Mouse (Mus musculus) stomach, embryonic 16.5 days (tissue): Measurements from ENCODE around the gene Col6a2. TPM values are rescaled to one million over a fixed set of nuclear protein-coding genes. Genes with fewer than 3 reads are reported as not detected.

Experiments
- ATAC-seq: fragments of 200-750 bp; cut with Nextera tagmentation; 2 replicates; pipeline ENCODE4 v1.8.0; 2017; ENCODE audit warnings: moderate number of reproducible peaks, moderate TSS enrichment; ENCODE audit not compliant: insufficient read depth, low FRiP score
- H3K27ac ChIP-seq: fragments of 300-500 bp; sonication (generic); 2 replicates; pipeline ENCODE4 v1.5.1; 2014; ENCODE audit warnings: low read length
- H3K27me3 ChIP-seq: fragments of 300-500 bp; sonication (generic); 2 replicates; pipeline ENCODE4 v1.6.1; 2014; ENCODE audit warnings: low read length, control low read depth, mixed read lengths; ENCODE audit not compliant: control insufficient read depth, insufficient read depth
- H3K36me3 ChIP-seq: fragments of 300-500 bp; sonication (generic); 2 replicates; pipeline ENCODE4 v1.6.1; 2014; ENCODE audit warnings: low read length; ENCODE audit not compliant: control insufficient read depth, insufficient read depth
- H3K4me1 ChIP-seq: fragments of 300-500 bp; sonication (generic); 2 replicates; pipeline ENCODE4 v1.6.1; 2014; ENCODE audit warnings: low read length, control low read depth, mixed read lengths; ENCODE audit not compliant: control insufficient read depth, insufficient read depth
- H3K4me2 ChIP-seq: fragments of 300-500 bp; sonication (generic); 2 replicates; pipeline ENCODE4 v1.6.1; 2014; ENCODE audit warnings: low read depth, low read length, mixed read lengths
- H3K4me3 ChIP-seq: fragments of 300-500 bp; sonication (generic); replicated peaks from 2 replicates; pipeline ENCODE4 v1.5.1; 2014; ENCODE audit warnings: mild to moderate bottlenecking, low read length
- H3K9ac ChIP-seq: fragments of 300-500 bp; sonication (generic); 2 replicates; pipeline ENCODE4 v1.6.1; 2014; ENCODE audit warnings: low read length
- H3K9me3 ChIP-seq: fragments of 300-500 bp; sonication (generic); replicated peaks from 2 replicates; pipeline ENCODE4 v1.6.1; 2016; ENCODE audit warnings: low read length, control low read depth; ENCODE audit not compliant: control insufficient read depth
- WGBS: fragments of 180-500 bp; shearing (Covaris S2); extraction: QIAGEN DNeasy Blood & Tissue Kit; methylation state at CpG from one replicate; pipeline ENCODE4 v1.1.7; 2014; 5-methylcytosine and 5-hydroxymethylcytosine counted together
- polyA plus RNA-seq: library from polyadenylated mRNA; unstranded; fragments of >200 nt; fragmentation: Nextera tagmentation; extraction: Ambion mirVana; gene quantifications from 2 replicates; pipeline ENCODE4 v1.2.1, GENCODE M21; 2015

Col6a2 gene
- polyA plus RNA-seq, 1 experiment from 2014 or later: 287 TPM

DNA sequence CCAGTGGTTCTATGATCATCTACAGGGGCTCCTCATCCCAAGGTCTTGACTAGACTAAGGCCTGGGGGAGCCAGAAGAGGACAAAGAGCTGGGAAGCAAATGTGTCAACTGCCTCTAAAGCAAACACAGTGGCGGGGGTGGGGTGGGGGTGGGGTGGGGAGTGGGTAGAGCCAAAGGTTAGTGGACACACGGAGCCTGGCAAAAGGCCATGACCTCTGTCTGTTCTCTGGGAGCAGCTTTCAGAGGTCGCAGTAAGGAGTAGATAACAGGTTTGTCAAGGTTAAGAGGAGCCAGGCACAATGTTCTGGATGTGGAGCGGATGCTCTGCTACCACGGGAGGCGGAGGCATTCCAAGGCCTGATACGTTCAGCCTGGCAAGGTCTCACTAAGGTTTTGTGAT, 46.5 kb downstream of the Col6a2 start:
- no peak overlapping the region for H3K9ac ChIP-seq
- WGBS: 63% methylated on average over 7 of the region's 7 CpGs
- H3K4me3 ChIP-seq: no peak overlapping the region
- ATAC-seq: no peak
- H3K36me3 ChIP-seq: no peaks in the 10 kb centered on the region
- H3K27me3 ChIP-seq: no peaks in the 10 kb centered on the region
- H3K4me2 ChIP-seq: no peak overlapping the region
- H3K4me1 ChIP-seq: no peaks in the 10 kb centered on the region
- no peaks in the 10 kb centered on the region for H3K9me3 ChIP-seq
- H3K27ac ChIP-seq: no peak overlapping the region

DNA sequence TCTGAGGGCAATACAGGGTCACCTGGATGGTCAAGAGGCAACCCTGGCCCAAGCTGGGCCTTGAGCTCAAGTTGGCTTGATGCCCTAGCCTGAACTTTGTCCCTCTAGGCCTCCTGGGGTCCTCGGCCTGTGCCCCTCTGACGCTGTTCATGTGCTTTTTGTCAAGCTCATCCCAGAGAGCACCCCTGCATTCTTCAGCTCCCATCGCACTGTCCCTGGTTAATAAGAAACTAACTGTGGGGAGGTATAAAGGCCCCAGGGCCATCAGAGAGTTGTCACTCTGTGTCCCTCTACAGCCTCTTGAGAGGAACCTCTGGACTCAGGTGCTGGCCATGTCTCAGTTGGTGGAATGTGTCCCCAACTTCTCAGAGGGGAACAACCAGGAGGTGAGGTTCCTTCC, 48.1 kb downstream of the Col6a2 start, which contains the start of gene Ftcd:
Ftcd (plus strand) TSS at position 275 of the 400 bp plus-strand sequence.
- Histone ChIP-seq H3K4me3 (no peak within 1 kb of the TSS), H3K27me3 (no peaks in the 10 kb centered on the region), H3K9ac (no peak within 1 kb of the TSS; the same call in 1 of the 2 replicates), H3K4me2 (no peak within 1 kb of the TSS), H3K27ac (no peak within 1 kb of the TSS), H3K4me1 (no peaks in the 10 kb centered on the region), H3K36me3 (no peaks in the 10 kb centered on the region), H3K9me3 (no peaks in the 10 kb centered on the region)
- no peak for ATAC-seq
- 75% methylated on average over 3 of the region's 3 CpGs for WGBS

DNA sequence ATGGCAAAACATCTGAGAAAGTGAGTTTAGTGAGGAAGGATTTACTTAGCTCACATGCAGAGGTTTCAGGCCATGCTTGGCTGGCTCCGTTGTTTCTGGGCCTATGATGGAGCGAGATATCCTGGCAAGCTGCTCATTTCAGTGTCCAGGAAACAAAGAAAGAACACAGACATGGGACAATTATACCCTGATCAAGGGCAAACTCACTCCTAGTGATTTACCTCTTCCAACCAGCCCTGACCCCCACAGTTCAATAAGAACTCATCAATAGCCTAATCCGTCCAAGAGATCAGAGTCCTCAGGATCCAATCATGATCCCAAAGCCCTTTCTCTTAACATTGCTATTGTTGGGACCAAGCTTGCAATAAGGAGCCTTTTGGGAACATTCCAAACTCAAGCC, 51.3 kb downstream of the Col6a2 start:
- no peak overlapping the region for H3K4me3 ChIP-seq
- WGBS: 87% methylated on average over 3 of the region's 3 CpGs
- no peaks in the 10 kb centered on the region for H3K36me3 ChIP-seq
- H3K9me3 ChIP-seq: no peaks in the 10 kb centered on the region
- H3K4me1 ChIP-seq: no peaks in the 10 kb centered on the region
- ATAC-seq: no peak
- no peaks in the 10 kb centered on the region for H3K27me3 ChIP-seq
- H3K4me2 ChIP-seq: no peak overlapping the region
- no peak overlapping the region for H3K27ac ChIP-seq
- H3K9ac ChIP-seq: no peak overlapping the region

GRCm38 (mm10) chr10:76571070-76571469, 52.4 kb downstream of the Col6a2 start:
- ATAC-seq: no peak
- Histone ChIP-seq H3K9ac (no peak overlapping the region), H3K4me2 (no peak overlapping the region), H3K27ac (no peak overlapping the region), H3K9me3 (no peaks in the 10 kb centered on the region), H3K4me1 (no peaks in the 10 kb centered on the region), H3K36me3 (no peaks in the 10 kb centered on the region), H3K4me3 (no peak overlapping the region), H3K27me3 (no peaks in the 10 kb centered on the region)
- 59% methylated on average over 2 of the region's 2 CpGs for WGBS

GRCm38 (mm10) chr10:76569996-76570685, 53.3 kb downstream of the Col6a2 start:
- no peak overlapping the region for H3K4me3 ChIP-seq
- H3K27me3 ChIP-seq: no peaks in the 10 kb centered on the region
- no peak for ATAC-seq
- WGBS: 88% methylated on average over 22 of the region's 22 CpGs
- H3K4me1 ChIP-seq: no peaks in the 10 kb centered on the region
- H3K9ac ChIP-seq: no peak overlapping the region
- no peak overlapping the region for H3K4me2 ChIP-seq
- no peaks in the 10 kb centered on the region for H3K36me3 ChIP-seq
- H3K9me3 ChIP-seq: no peaks in the 10 kb centered on the region
- H3K27ac ChIP-seq: no peak overlapping the region

DNA sequence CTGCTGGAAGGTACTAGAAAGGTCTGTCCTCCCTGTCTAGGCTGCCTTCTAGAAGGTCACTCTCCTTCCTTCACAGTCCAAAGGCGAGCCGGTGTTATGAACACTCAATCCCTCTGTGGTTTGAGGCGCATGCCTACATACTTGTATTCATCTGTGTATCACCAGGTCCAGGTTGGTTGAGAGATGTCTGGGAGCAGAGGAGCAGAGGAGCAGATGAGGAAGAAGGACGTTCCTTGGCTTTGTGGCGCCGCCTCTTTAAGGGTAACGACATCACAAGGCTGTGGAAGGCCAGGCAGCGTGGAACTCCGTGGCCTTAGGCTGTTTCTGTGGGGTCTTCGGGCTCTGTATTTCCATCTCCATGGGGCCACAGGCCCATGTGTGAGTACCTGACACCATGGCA, 61.5 kb downstream of the Col6a2 start, which contains the start of gene Spatc1l:
Spatc1l (plus strand) TSS at position 301 of the 400 bp plus-strand sequence.
- Histone ChIP-seq H3K27ac (no peak within 1 kb of the TSS), H3K36me3 (no peaks in the 10 kb centered on the region), H3K4me2 (no peak within 1 kb of the TSS), H3K9ac (no peak within 1 kb of the TSS), H3K9me3 (no peaks in the 10 kb centered on the region), H3K27me3 (no peaks in the 10 kb centered on the region), H3K4me1 (no peaks in the 10 kb centered on the region), H3K4me3 (no peak within 1 kb of the TSS)
- no peak for ATAC-seq
- 89% methylated on average over 10 of the region's 10 CpGs for WGBS

- no peak for ATAC-seq
- H3K27me3 ChIP-seq: no peaks in the 10 kb centered on the region
- H3K9me3 ChIP-seq: no peaks in the 10 kb centered on the region
- H3K4me1 ChIP-seq: no peaks in the 10 kb centered on the region
- no peak overlapping the region for H3K27ac ChIP-seq
- WGBS: 86% methylated on average over 5 of the region's 5 CpGs
- no peak overlapping the region for H3K9ac ChIP-seq
- no peak overlapping the region for H3K4me2 ChIP-seq
- H3K36me3 ChIP-seq: 0 out of 2 replicates have a peak, but pooled peaks cover 8% of the 10 kb centered on the region
- no peak overlapping the region for H3K4me3 ChIP-seq
Measured at GRCm38 (mm10) chr10:76554061-76554460, 69.4 kb downstream of the Col6a2 start.

- no peak overlapping the region for H3K27ac ChIP-seq
- H3K9me3 ChIP-seq: no peaks in the 10 kb centered on the region
- no peaks in the 10 kb centered on the region for H3K27me3 ChIP-seq
- no peak for ATAC-seq
- no peak overlapping the region for H3K4me3 ChIP-seq
- 0 out of 2 replicates have a peak, but pooled peaks cover 14% of the 10 kb centered on the region for H3K36me3 ChIP-seq
- no peak overlapping the region for H3K9ac ChIP-seq
- no peaks in the 10 kb centered on the region for H3K4me1 ChIP-seq
- WGBS: 70% methylated on average over 3 of the region's 3 CpGs
- H3K4me2 ChIP-seq: no peak overlapping the region
Measured at GRCm38 (mm10) chr10:76551556-76551955, 71.9 kb downstream of the Col6a2 start.

GRCm38 (mm10) chr10:76550458-76550857, 73.0 kb downstream of the Col6a2 start:
- H3K9ac ChIP-seq: no peak overlapping the region
- no peak overlapping the region for H3K4me3 ChIP-seq
- no peak overlapping the region for H3K27ac ChIP-seq
- H3K4me1 ChIP-seq: no peaks in the 10 kb centered on the region
- H3K36me3 ChIP-seq: 0 out of 2 replicates have a peak, but pooled peaks cover 15% of the 10 kb centered on the region
- ATAC-seq: no peak
- H3K9me3 ChIP-seq: no peaks in the 10 kb centered on the region
- no peak overlapping the region for H3K4me2 ChIP-seq
- no peaks in the 10 kb centered on the region for H3K27me3 ChIP-seq
- WGBS: 89% methylated on average over 5 of the region's 5 CpGs
